Mouse (Mus musculus): ENCODE measurements around the gene Sdsl. TPM values are rescaled to one million over a fixed set of nuclear protein-coding genes. Genes with fewer than 3 reads are reported as not detected.

Gene Sdsl
- total RNA-seq, 2 experiments from 2014 or later, result 0.41 to 1.1 TPM

DNA sequence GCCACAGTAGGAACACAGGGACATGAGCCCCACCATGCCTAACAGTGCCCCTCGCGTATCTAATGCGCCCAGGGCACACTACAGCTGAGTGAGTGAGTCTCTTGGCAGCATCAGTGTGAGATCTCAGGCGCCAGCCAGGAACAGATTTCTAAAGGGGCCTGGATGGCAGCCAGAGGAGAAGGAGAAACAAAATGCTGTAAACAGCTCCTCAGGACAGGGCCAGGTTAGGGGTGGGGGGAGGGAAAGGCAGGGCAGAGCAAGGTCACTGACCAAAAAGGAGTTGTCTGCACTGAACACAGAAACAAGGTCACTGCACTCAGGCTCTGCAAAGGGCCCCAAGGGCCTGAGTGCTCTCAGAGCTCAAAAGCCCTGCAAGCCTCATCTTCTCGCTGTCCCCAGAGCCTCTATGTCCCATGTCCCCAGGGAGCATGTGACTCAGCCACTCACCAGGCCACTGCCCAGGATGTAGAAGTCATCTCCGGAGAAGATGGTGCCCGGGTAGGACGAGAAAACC is 18.1 kb upstream of the Sdsl start:
- intact Hi-C loops (cut with DNase I), result no loop called here
- TF ChIP-seq CTCF (IDR thresholded peaks at IDR 0.05), result no peak
- peak overlapping the region; percentile 13; the same call in 1 of the 2 replicates for H3K4me3 ChIP-seq
- H3K27ac ChIP-seq, result peak overlapping the region; percentile 81
- DNase-seq, result peak; percentile 73

GRCm38 (mm10) chr5:120487844-120488243 is 15.2 kb upstream of the Sdsl start:
- Histone ChIP-seq H3K27ac (no peak overlapping the region), H3K4me3 (no peak overlapping the region)
- intact Hi-C loops (cut with DNase I), result no loop called here
- DNase-seq, result no peak
- no peak for TF ChIP-seq CTCF (IDR thresholded peaks at IDR 0.05)

DNA sequence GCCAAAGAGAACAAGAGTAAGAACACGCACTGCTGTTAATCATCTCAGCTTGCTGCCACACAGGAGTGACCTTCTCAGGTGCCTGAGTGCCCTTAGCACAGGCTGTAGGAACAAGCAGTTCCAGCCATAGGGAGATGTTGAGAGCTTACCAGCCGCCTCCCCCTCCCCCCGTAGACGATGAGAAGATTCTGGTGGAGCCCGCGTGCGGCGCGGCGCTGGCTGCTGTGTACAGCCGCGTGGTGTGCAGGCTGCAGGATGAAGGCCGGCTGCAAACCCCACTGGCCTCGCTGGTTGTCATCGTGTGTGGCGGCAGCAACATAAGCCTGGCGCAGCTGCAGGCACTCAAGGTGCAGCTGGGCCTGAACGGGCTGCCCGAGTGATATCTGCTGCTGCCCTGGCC is 10.8 kb upstream of the Sdsl start:
- Histone ChIP-seq H3K27ac (no peak overlapping the region), H3K4me3 (no peak overlapping the region)
- no peak for TF ChIP-seq CTCF (IDR thresholded peaks at IDR 0.05)
- DNase-seq, result no peak
- intact Hi-C loops (cut with DNase I), result no loop called here

DNA sequence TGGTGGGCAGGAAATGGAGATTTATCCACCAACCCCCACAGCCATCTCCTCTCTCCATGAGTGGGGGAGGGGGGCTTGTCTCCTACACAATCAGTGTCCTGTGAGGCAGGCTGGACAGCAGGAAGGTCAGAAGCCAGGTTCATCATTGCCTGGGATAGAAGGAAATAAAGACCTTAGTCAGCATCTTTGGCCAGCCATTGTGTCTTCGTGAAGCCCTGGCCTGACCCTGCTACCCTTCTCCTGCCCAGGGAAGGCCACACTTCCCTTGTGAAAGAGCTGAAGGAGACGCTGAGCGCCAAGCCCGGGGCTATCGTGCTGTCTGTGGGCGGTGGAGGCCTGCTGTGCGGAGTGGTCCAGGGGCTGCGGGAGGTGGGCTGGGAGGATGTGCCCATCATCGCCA is 8.6 kb upstream of the Sdsl start:
- DNase-seq, result no peak
- TF ChIP-seq CTCF (IDR thresholded peaks at IDR 0.05), result no peak
- Histone ChIP-seq H3K27ac (no peak overlapping the region), H3K4me3 (no peak overlapping the region)
- intact Hi-C loops (cut with DNase I), result no loop called here

- intact Hi-C loops (cut with DNase I), result no loop called here
- TF ChIP-seq CTCF (IDR thresholded peaks at IDR 0.05), result peak; percentile 39
- Histone ChIP-seq H3K27ac (no peak overlapping the region), H3K4me3 (no peak overlapping the region)
- no peak for DNase-seq
Measured at GRCm38 (mm10) chr5:120479538-120479937, 6.9 kb upstream of the Sdsl start.

DNA sequence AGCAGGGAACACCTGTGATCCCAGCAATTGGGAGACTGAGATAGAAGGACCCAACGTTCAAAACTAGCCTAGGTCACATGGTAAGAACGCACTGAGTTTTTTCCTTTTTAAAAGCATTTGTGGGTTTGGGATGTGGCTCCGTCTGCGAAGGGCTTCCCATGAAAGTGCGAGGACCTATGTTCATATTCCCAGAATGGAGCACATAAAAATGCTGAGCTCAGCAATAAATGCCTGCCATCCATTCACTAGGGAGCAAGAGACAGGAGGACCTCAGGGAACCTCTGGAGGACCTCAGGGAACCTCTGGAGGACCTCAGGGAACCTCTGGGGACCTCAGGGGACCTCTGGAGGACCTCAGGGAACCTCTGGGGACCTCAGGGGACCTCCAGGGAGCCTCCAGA is 5.4 kb upstream of the Sdsl start:
- no peak overlapping the region for H3K4me3 ChIP-seq
- H3K27ac ChIP-seq, result no peak overlapping the region
- DNase-seq, result no peak
- no peak for TF ChIP-seq CTCF (IDR thresholded peaks at IDR 0.05)
- intact Hi-C loops (cut with DNase I), result no loop called here

- H3K4me3 ChIP-seq, result no peak within 1 kb of the TSS
- no peak for DNase-seq
- no peak within 1 kb of the TSS for H3K27ac ChIP-seq
- no peak for TF ChIP-seq CTCF (IDR thresholded peaks at IDR 0.05)
- intact Hi-C loops (cut with DNase I), result no loop called here
Measured at GRCm38 (mm10) chr5:120476296-120476695, 3.7 kb upstream of the Sdsl start, which contains the start of gene Sds. Sds (plus strand) TSS chr5:120476526.

GRCm38 (mm10) chr5:120475861-120476260 is 3.3 kb upstream of the Sdsl start:
- intact Hi-C loops (cut with DNase I), result no loop called here
- no peak for DNase-seq
- no peak overlapping the region for H3K4me3 ChIP-seq
- H3K27ac ChIP-seq, result no peak overlapping the region
- no peak for TF ChIP-seq CTCF (IDR thresholded peaks at IDR 0.05)

DNA sequence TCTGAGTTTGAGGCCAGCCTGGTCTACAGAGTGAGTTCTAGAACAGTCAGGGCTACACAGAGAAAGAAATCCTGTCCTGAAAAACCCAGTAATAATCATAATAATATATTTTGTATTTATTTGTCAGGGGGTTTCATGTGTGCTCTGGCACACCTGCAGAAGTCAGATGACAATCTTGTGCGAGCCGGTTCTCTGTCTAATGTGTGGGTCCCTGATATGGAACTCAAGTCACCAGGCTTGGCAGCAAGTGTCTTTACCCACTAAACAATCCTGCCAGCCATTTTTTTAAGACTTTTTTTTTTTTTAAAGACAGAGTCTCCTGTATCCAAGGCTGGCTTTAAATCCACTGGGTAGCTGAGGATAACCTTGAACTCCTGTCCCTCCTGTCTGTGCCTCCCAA is 751 bp upstream of the Sdsl start:
- intact Hi-C loops (cut with DNase I), result no loop called here
- no peak for TF ChIP-seq CTCF (IDR thresholded peaks at IDR 0.05)
- DNase-seq, result no peak
- H3K4me3 ChIP-seq, result no peak overlapping the region
- no peak overlapping the region for H3K27ac ChIP-seq

DNA sequence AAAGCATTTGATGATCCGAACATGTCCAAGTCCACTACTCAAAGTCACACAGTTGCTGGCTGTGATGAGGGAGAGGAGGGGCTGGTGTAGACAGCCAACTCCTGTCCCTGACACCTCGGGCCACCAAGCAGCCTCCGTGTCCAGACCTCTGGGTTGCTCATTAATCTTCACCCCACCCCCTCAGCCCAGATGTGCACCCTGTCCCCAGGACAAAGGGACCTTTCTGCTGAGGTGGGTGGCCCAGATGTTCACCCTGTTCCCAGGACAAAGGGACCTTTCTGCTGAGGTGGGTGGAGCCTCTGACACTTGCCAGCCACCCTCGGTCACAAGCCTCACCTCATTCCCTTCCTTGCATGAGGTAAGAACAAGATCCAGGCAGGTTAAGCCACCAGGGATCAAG is 1.1 kb downstream of the Sdsl start:
- TF ChIP-seq CTCF (IDR thresholded peaks at IDR 0.05), result no peak
- intact Hi-C loops (cut with DNase I), result no loop called here
- H3K27ac ChIP-seq, result no peak overlapping the region
- H3K4me3 ChIP-seq, result no peak overlapping the region
- no peak for DNase-seq

DNA sequence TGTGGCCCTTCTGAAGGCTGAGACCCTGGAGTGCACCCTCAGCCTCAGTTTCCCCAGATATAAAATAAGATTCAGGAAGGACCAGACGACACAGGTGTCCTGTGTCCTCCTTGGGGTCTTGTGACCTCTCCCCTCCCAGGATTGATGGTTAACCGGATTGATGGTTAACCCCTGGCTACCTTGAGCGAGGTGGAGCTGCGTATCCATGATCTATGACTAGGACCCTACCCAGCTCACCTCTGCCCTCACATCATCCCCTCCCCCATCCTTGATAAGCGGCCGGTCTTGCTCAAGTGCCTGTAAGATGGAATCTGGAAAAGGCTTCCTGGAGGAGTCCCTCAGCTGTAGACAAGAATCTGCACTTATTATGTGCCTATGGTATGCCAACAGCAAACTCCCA is 3.8 kb downstream of the Sdsl start:
- no peak for TF ChIP-seq CTCF (IDR thresholded peaks at IDR 0.05)
- H3K4me3 ChIP-seq, result no peak overlapping the region
- intact Hi-C loops (cut with DNase I), result no loop called here
- DNase-seq, result no peak
- H3K27ac ChIP-seq, result no peak overlapping the region

DNA sequence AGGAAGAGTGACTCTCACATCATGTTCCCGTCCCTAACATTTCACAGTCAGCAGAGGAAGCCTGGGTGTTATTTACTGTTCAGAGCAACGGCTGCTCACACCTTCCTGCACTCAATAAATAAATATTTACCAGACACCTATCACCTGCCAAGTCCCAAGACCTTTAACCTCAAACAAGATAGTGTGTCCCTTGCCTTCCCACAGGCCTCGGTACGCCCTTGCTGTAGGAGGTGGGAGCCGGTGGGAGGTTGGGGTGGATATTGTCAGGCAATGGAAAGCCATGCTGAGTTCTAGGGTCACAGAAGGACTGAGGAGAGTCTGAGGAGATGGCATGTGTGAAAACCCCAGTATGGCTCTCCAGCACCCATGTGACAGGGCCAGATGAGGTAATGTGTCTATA is 4.3 kb downstream of the Sdsl start:
- DNase-seq, result no peak
- intact Hi-C loops (cut with DNase I), result no loop called here
- H3K4me3 ChIP-seq, result no peak overlapping the region
- TF ChIP-seq CTCF (IDR thresholded peaks at IDR 0.05), result no peak
- no peak overlapping the region for H3K27ac ChIP-seq

DNA sequence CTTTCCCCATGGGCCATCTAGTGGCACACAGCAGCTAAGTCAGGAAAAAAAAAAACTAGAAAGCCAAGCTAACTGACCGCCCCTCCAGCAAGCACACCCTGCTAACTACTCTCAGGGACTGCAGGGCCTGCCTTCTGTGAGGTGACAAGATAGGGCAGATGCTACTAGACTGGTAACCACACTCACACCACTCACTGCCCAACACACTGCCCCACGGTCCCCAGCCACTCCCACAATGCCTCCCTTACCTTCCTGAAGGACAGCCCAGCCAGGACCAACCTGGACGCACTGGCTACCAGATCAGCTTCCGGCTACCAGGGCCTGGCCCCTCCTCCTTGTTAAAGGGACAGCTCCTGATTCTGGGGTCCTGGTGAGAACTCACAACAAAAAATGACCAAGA is 5.6 kb downstream of the Sdsl start:
- H3K4me3 ChIP-seq, result peak overlapping the region; percentile 50
- no peak overlapping the region for H3K27ac ChIP-seq
- no peak for TF ChIP-seq CTCF (IDR thresholded peaks at IDR 0.05)
- intact Hi-C loops (cut with DNase I), result no loop called here
- no peak for DNase-seq

- no peak for DNase-seq
- intact Hi-C loops (cut with DNase I), result no loop called here
- TF ChIP-seq CTCF (IDR thresholded peaks at IDR 0.05), result no peak
- H3K27ac ChIP-seq, result no peak overlapping the region
- no peak overlapping the region for H3K4me3 ChIP-seq
Measured at GRCm38 (mm10) chr5:120465860-120466259, 6.8 kb downstream of the Sdsl start.

DNA sequence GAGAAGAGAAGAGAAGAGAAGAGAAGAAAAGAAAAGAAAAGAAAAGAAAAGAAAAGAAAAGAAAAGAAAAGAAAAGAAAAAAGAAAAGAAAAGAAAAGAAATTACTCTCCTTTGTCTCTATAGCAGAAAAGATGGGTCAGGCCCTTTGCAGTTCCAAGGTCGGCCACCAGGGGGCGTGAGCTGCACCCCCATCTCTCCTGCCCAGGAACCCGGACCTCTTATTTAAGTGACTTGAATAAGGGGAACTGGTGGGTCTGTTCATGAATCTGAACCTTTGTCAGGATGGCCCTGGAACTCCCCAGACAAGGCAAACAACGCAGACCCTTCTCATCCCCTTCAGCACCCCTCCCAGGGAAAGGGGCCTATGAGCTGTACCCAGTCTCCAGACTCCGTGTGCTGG is 7.5 kb downstream of the Sdsl start:
- intact Hi-C loops (cut with DNase I), result no loop called here
- no peak overlapping the region for H3K4me3 ChIP-seq
- no peak overlapping the region for H3K27ac ChIP-seq
- DNase-seq, result peak; percentile 40
- peak; percentile 70 for TF ChIP-seq CTCF (IDR thresholded peaks at IDR 0.05)

All from gastrocnemius, adult 2 months (tissue).